Mouse (Mus musculus) olfactory bulb, adult 2 months (tissue): Measurements from ENCODE around the gene Ptafr. TPM values are rescaled to one million over a fixed set of nuclear protein-coding genes. Genes with fewer than 3 reads are reported as not detected.
"Not testable (repeated sequence)": the region's sequence is repeated elsewhere in the genome, so short reads cannot be mapped to it uniquely, and the experiment has no call there.

Source experiments
- H3K27ac ChIP-seq: fragments of 200-500 bp; 2 replicates; pipeline ENCODE4 v1.5.1; 2012; ENCODE audit warnings: low read depth, low read length; ENCODE audit not compliant: insufficient read depth
- H3K4me1 ChIP-seq: fragments of 200-500 bp; 2 replicates; pipeline ENCODE4 v1.6.1; 2012; ENCODE audit warnings: low read length; ENCODE audit not compliant: control insufficient read depth, insufficient read depth
- H3K4me3 ChIP-seq: fragments of 200-500 bp; 2 replicates; pipeline ENCODE4 v1.5.1; 2012; ENCODE audit warnings: mild to moderate bottlenecking, low read depth, low read length, moderate library complexity; ENCODE audit not compliant: insufficient read depth
- CTCF ChIP-seq: fragments of 200-500 bp; IDR thresholded peaks from 2 replicates; pipeline ENCODE4 v1.5.1; 2012; ENCODE audit warnings: low read depth, mild to moderate bottlenecking, low read length, moderate library complexity; ENCODE audit not compliant: insufficient read depth
- POLR2A ChIP-seq: fragments of 200-500 bp; IDR thresholded peaks from 2 replicates; pipeline ENCODE4 v1.6.1; 2012; ENCODE audit warnings: mild to moderate bottlenecking, low read depth, low read length, moderate library complexity; ENCODE audit not compliant: insufficient read depth
- WGBS: fragments of 180-500 bp; shearing (Covaris S2); methylation state at CpG from one replicate; pipeline ENCODE4 v1.1.7; 2018; 5-methylcytosine and 5-hydroxymethylcytosine counted together
- polyA plus RNA-seq: library from polyadenylated mRNA; stranded (reverse); fragments of >200 nt; gene quantifications from 2 replicates; pipeline ENCODE4 v1.2.4, GENCODE M21; 2012; ENCODE audit warnings: low replicate concordance; ENCODE audit not compliant: missing spikeins, insufficient read depth, insufficient read length

Gene Ptafr
- polyA plus RNA-seq, 1 experiment = not detected

DNA sequence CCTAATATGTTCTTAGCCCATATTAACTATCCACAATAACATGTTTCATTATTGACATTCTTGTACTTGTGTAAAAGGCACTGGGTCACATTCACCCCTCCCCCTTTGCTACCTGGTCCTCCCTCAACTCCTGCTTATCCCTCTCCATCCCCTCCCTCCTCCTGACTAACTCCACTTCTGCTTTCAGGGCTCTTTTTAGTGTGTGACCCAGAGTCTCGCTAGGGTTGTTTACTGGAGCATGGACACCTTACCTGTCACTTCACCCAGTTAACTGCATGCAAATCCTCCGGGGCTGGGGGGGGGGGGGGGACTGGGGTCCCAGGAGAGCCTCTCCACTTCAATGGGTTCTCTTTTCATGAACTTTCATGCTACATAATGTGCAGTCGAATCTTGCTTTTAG is 19.9 kb downstream of the Ptafr start:
- H3K27ac ChIP-seq = no peak overlapping the region
- TF ChIP-seq POLR2A (no peak), CTCF (no peak)
- WGBS = 51% methylated on average over 3 of the region's 3 CpGs
- H3K4me3 ChIP-seq = no peak overlapping the region
- no peaks in the 10 kb centered on the region for H3K4me1 ChIP-seq

GRCm38 (mm10) chr4:132584975-132585374 is 21.1 kb downstream of the Ptafr start:
- H3K4me1 ChIP-seq = no peaks in the 10 kb centered on the region
- no peak overlapping the region for H3K4me3 ChIP-seq
- TF ChIP-seq POLR2A (no peak), CTCF (no peak)
- no peak overlapping the region for H3K27ac ChIP-seq
- WGBS = 74% methylated on average over 2 of the region's 2 CpGs

DNA sequence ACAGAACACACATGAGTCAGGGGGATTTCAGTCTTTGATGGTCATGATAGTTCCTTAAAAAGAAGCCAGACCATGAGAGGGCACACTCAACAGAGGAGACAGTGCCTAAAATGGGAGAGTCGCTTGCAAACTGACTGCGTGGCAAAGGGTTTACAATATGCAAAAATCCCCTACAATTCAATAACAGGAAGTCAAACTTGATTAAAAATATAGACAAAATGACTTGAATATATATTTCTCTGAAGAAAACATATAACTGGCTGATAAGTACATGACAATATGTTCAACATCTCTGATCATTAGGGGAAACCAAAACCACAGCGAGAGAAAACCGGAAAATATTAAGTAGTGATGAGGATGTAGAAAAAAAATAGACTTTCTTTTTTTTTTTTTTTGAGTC is 22.4 kb downstream of the Ptafr start:
- WGBS = 96% methylated on average over 4 of the region's 4 CpGs
- TF ChIP-seq POLR2A (no peak), CTCF (no peak)
- Histone ChIP-seq H3K27ac (no peak overlapping the region), H3K4me1 (no peaks in the 10 kb centered on the region), H3K4me3 (no peak overlapping the region)

- 85% methylated on average over 3 of the region's 3 CpGs for WGBS
Measured at GRCm38 (mm10) chr4:132588512-132588911, 24.6 kb downstream of the Ptafr start.

DNA sequence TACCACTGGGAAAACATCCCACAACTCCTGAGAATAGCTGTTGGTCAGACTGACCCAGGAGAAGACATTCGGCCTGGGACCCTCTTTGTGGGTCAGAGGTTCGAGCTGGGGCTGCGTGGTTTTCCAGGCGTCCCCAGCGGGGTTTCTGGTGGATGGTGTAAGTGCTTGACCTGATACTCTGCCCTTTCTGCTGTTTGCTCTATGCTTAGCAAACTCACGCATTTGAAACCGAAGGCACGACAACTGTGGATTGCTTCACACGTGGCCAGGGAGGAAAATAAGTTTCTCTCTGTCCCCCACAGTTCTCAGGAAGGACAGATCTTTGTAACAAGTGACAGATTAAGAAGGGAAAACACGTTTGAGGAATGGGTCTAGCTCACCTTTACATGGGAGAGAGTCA is 26.8 kb downstream of the Ptafr start:
- Histone ChIP-seq H3K27ac (no peak overlapping the region), H3K4me1 (no peaks in the 10 kb centered on the region), H3K4me3 (no peak overlapping the region)
- TF ChIP-seq CTCF = no peak
- TF ChIP-seq POLR2A = no peak
- 87% methylated on average over 10 of the region's 10 CpGs for WGBS

More at GRCm38 (mm10) chr4:132588512-132588911, 24.6 kb downstream of the Ptafr start:
- Histone ChIP-seq H3K4me3 (no peak overlapping the region), H3K27ac (no peak overlapping the region), H3K4me1 (no peaks in the 10 kb centered on the region)
- TF ChIP-seq POLR2A (no peak), CTCF (no peak)

GRCm38 (mm10) chr4:132592958-132593357 is 29.1 kb downstream of the Ptafr start:
- Histone ChIP-seq H3K4me1 (no peaks in the 10 kb centered on the region), H3K4me3 (no peak overlapping the region), H3K27ac (no peak overlapping the region)
- TF ChIP-seq POLR2A (no peak), CTCF (no peak)
- WGBS = 92% methylated on average over 9 of the region's 9 CpGs

GRCm38 (mm10) chr4:132594191-132594590 is 30.3 kb downstream of the Ptafr start:
- Histone ChIP-seq H3K4me1 (no peaks in the 10 kb centered on the region), H3K4me3 (no peak overlapping the region), H3K27ac (no peak overlapping the region)
- WGBS = 59% methylated on average over 4 of the region's 4 CpGs
- TF ChIP-seq POLR2A = no peak
- TF ChIP-seq CTCF = no peak

- H3K4me3 ChIP-seq = no peak overlapping the region
- 89% methylated on average over 2 of the region's 2 CpGs for WGBS
- no peaks in the 10 kb centered on the region for H3K4me1 ChIP-seq
- H3K27ac ChIP-seq = no peak overlapping the region
- no peak for TF ChIP-seq CTCF
- TF ChIP-seq POLR2A = no peak
Measured at GRCm38 (mm10) chr4:132598861-132599260, 35.0 kb downstream of the Ptafr start.

GRCm38 (mm10) chr4:132599764-132600163 is 35.9 kb downstream of the Ptafr start:
- H3K4me3 ChIP-seq = no peak overlapping the region
- H3K4me1 ChIP-seq = no peaks in the 10 kb centered on the region
- no peak overlapping the region for H3K27ac ChIP-seq
- TF ChIP-seq POLR2A (no peak), CTCF (no peak)
- 85% methylated on average over 3 of the region's 3 CpGs for WGBS

DNA sequence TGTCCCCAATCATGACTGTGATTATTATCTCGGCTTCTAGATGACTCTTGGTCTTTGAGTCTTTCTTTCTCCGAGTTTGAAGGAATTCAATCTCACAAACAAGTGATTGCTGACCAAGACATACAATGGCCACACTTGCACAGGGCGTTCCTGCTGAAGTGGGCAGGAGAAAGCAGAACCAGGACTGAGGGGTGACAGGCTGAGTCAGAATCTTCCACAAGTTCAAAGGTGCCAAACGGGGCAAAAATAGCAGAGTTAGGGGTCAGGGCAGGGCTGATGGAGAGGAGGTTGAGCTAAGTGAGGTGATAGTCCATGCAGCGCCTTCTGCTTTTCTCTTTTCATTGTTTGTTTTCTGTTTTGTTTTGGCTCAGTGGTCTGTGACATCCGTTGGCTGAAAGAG is 36.6 kb downstream of the Ptafr start:
- Histone ChIP-seq H3K4me1 (no peaks in the 10 kb centered on the region), H3K4me3 (no peak overlapping the region), H3K27ac (no peak overlapping the region)
- TF ChIP-seq CTCF (no peak), POLR2A (no peak)
- WGBS = 78% methylated on average over 6 of the region's 6 CpGs

DNA sequence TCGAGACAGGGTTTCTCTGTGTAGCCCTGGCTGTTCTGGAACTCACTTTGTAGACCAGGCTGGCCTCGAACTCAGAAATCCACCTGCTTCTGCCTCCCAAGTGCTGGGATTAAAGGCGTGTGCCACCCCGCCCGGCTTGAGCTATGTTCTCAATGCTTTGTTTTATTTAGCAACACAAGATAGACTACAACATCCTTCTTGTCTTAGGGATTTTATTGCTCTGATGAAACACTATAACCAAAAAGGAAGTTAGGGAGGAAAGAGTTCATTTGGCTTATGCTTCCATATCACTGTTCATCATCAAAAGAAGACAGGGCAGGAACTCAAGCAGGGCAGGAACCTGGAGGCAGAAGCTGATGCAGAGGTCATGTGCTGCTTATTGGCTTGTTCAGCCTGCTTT is 37.4 kb downstream of the Ptafr start:
- 80% methylated on average over 5 of the region's 5 CpGs for WGBS
- H3K27ac ChIP-seq, H3K4me1 ChIP-seq, H3K4me3 ChIP-seq: not testable (repeated sequence)
